Mouse (Mus musculus) ES-Bruce4 (cell line): ENCODE measurements around the gene Exoc4.

Source experiments
- CTCF ChIP-seq: IDR thresholded peaks from one replicate; pipeline ENCODE4 v1.8.1; 2011; ENCODE audit warnings: low read depth, low read length
- EP300 ChIP-seq: IDR thresholded peaks from 2 replicates; pipeline ENCODE4 v1.6.1; 2011; ENCODE audit warnings: low read depth, low read length; ENCODE audit not compliant: insufficient read depth
- POLR2A ChIP-seq: IDR thresholded peaks from one replicate; pipeline ENCODE4 v1.8.1; 2011; ENCODE audit warnings: low read length; ENCODE audit not compliant: insufficient read depth

DNA sequence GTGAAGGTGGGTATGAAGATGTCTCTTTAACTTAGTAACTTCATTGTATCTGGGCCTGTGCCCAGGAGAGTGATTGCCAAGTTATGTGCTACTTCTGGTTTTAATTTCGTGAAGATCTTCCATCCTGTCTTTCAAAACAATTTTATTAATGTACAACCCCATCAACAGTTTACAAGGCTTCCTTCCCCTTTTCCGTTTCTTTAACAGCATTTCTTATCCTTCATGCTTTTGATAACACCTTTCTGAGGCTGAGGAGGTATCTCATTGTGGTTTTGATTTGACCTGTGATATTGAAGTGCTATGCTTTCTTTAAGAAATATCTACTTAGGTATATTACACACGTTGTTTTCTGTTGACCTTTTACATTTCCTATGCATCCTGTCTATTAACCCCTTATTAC, 616.9 kb downstream of the Exoc4 start:
- TF ChIP-seq POLR2A (no peak), CTCF (no peak), EP300 (no peak)
